Mouse (Mus musculus): ENCODE data around the gene Emid1.

Gene Emid1

GRCm38 (mm10) chr11:5160722-5161485, 8.8 kb upstream of the Emid1 start:
- DNase-seq, result no peak

- DNase-seq, result no peak
Observed at GRCm38 (mm10) chr11:5158056-5158455, 6.0 kb upstream of the Emid1 start.

GRCm38 (mm10) chr11:5154961-5155805, 3.1 kb upstream of the Emid1 start:
- DNase-seq, result peak; percentile 80

- DNase-seq, result no peak
Observed at GRCm38 (mm10) chr11:5151247-5151630, 818 bp downstream of the Emid1 start.

- DNase-seq, result no peak
Observed at GRCm38 (mm10) chr11:5150416-5151246, 1.4 kb downstream of the Emid1 start.

- DNase-seq, result no peak
Observed at GRCm38 (mm10) chr11:5149955-5150354, 2.1 kb downstream of the Emid1 start.

GRCm38 (mm10) chr11:5149249-5149648, 2.8 kb downstream of the Emid1 start:
- no peak for DNase-seq

GRCm38 (mm10) chr11:5145600-5145999, 6.5 kb downstream of the Emid1 start:
- DNase-seq, result no peak

- DNase-seq, result no peak
Observed at GRCm38 (mm10) chr11:5141965-5142364, 10.1 kb downstream of the Emid1 start.

GRCm38 (mm10) chr11:5141252-5141651, 10.8 kb downstream of the Emid1 start:
- no peak for DNase-seq

GRCm38 (mm10) chr11:5140619-5141018, 11.4 kb downstream of the Emid1 start:
- DNase-seq, result peak; percentile 65

- no peak for DNase-seq
Observed at GRCm38 (mm10) chr11:5139372-5139771, 12.7 kb downstream of the Emid1 start.

GRCm38 (mm10) chr11:5138642-5139041, 13.4 kb downstream of the Emid1 start:
- no peak for DNase-seq

GRCm38 (mm10) chr11:5135914-5136313, 16.1 kb downstream of the Emid1 start:
- DNase-seq, result no peak

GRCm38 (mm10) chr11:5132751-5133150, 19.3 kb downstream of the Emid1 start:
- DNase-seq, result no peak

- no peak for DNase-seq
Observed at GRCm38 (mm10) chr11:5130111-5130665, 21.9 kb downstream of the Emid1 start.

GRCm38 (mm10) chr11:5129035-5129480, 23.0 kb downstream of the Emid1 start:
- DNase-seq, result peak; percentile 60

- no peak for DNase-seq
Observed at GRCm38 (mm10) chr11:5125713-5126112, 26.3 kb downstream of the Emid1 start.

GRCm38 (mm10) chr11:5114931-5115581, 37.0 kb downstream of the Emid1 start:
- DNase-seq, result peak; percentile 70

- DNase-seq, result no peak
Observed at GRCm38 (mm10) chr11:5113645-5114044, 38.4 kb downstream of the Emid1 start.

- DNase-seq, result no peak
Observed at GRCm38 (mm10) chr11:5109441-5109840, 42.6 kb downstream of the Emid1 start.

- DNase-seq, result no peak
Observed at GRCm38 (mm10) chr11:5103986-5104509, 48.0 kb downstream of the Emid1 start.

Data from cerebellum, adult 11-12 months (tissue).